Mouse (Mus musculus) WW6 (cell line): ENCODE data around the gene Rhobtb1.

ENCODE experiments used
- DNase-seq: peaks from one replicate; pipeline ENCODE4 v3.0.0-alpha.2; 2013; ENCODE audit warnings: low read depth, low spot score

The Rhobtb1 gene

GRCm38 (mm10) chr10:69320667-69321518 is 169.7 kb downstream of the Rhobtb1 start:
- DNase-seq: no peak

GRCm38 (mm10) chr10:69321519-69322035 is 170.3 kb downstream of the Rhobtb1 start:
- no peak for DNase-seq

GRCm38 (mm10) chr10:69323986-69324385 is 172.8 kb downstream of the Rhobtb1 start:
- no peak for DNase-seq

- no peak for DNase-seq
These were observed 173.6 kb downstream of the Rhobtb1 start for GRCm38 (mm10) chr10:69324816-69325215.

- no peak for DNase-seq
These were observed 175.2 kb downstream of the Rhobtb1 start for GRCm38 (mm10) chr10:69326433-69326832.

- DNase-seq: no peak
These were observed 176.1 kb downstream of the Rhobtb1 start for GRCm38 (mm10) chr10:69327362-69327761.

GRCm38 (mm10) chr10:69328029-69328655 is 176.9 kb downstream of the Rhobtb1 start:
- no peak for DNase-seq

- DNase-seq: no peak
These were observed 177.4 kb downstream of the Rhobtb1 start for GRCm38 (mm10) chr10:69328656-69329046.

- no peak for DNase-seq
These were observed 180.0 kb downstream of the Rhobtb1 start for GRCm38 (mm10) chr10:69331231-69331630.

GRCm38 (mm10) chr10:69333212-69333611 is 182.0 kb downstream of the Rhobtb1 start:
- no peak for DNase-seq

GRCm38 (mm10) chr10:69334271-69335194 is 183.3 kb downstream of the Rhobtb1 start:
- DNase-seq: no peak

- DNase-seq: no peak
These were observed 183.9 kb downstream of the Rhobtb1 start for GRCm38 (mm10) chr10:69335195-69335536.

GRCm38 (mm10) chr10:69335611-69336010 is 184.4 kb downstream of the Rhobtb1 start:
- DNase-seq: no peak

GRCm38 (mm10) chr10:69336219-69336618 is 185.0 kb downstream of the Rhobtb1 start:
- DNase-seq: no peak

GRCm38 (mm10) chr10:69340001-69340400 is 188.8 kb downstream of the Rhobtb1 start:
- no peak for DNase-seq
